Mouse (Mus musculus) heart, postnatal 36 days (tissue): ENCODE data around the gene Caskin1. TPM values are rescaled to one million over a fixed set of nuclear protein-coding genes. Genes with fewer than 3 reads are reported as not detected.

Experiments used
- DNase-seq, 2 experiments: peaks; one replicate each; pipeline ENCODE4 v3.0.0; 2021 to 2022
- intact Hi-C: fragments of 180-260 bp; cut with DNase I; formaldehyde crosslinking; loops from one replicate; pipeline ENCODE4 v1.15.1; 2025
- total RNA-seq, 2 experiments: library from RNA; stranded (reverse); gene quantifications; 2 replicates each; pipeline ENCODE4 v1.2.3; 2021

The Caskin1 gene
- total RNA-seq, 2 experiments from 2014 or later, result 0.11 to 0.14 TPM

DNA sequence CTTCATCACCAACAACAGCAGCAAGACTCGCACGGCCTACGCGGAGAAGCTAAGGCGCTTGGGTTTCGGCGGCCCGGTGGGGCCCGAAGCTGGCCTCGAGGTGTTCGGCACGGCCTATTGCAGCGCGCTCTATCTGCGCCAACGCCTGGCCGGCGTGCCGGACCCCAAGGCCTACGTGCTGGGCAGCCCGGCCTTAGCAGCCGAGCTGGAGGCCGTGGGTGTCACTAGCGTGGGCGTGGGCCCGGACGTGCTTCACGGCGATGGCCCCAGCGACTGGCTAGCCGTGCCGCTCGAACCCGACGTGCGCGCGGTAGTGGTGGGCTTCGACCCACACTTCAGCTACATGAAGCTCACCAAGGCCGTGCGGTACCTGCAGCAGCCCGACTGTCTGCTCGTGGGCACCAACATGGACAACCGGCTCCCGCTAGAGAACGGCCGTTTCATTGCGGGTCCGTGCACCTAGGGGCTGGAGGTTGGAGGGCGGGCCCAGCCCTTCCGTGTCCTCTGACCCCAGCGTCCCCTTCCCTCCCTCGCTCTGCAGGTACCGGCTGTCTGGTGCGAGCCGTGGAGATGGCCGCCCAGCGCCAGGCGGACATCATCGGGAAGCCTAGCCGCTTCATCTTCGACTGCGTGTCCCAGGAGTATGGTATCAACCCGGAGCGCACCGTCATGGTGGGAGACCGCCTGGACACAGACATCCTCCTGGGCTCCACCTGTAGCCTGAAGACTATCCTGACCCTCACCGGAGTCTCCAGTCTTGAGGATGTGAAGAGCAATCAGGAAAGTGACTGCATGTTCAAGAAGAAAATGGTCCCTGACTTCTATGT, 17.5 kb upstream of the Caskin1 start:
- DNase-seq, result peak in 1 of 2 experiments; percentile 41
- intact Hi-C loops, result no loop called here

- DNase-seq, result peak; percentile 49 to 55
- intact Hi-C loops, result no loop called here
These were observed 15.9 kb upstream of the Caskin1 start for GRCm38 (mm10) chr17:24472512-24472911.

- DNase-seq, result no peak
- intact Hi-C loops, result no loop called here
These were observed 14.7 kb upstream of the Caskin1 start, which contains the start of gene Bricd5 for GRCm38 (mm10) chr17:24473612-24474275. Gene Bricd5 (plus strand): TSS chr17:24473884.

DNA sequence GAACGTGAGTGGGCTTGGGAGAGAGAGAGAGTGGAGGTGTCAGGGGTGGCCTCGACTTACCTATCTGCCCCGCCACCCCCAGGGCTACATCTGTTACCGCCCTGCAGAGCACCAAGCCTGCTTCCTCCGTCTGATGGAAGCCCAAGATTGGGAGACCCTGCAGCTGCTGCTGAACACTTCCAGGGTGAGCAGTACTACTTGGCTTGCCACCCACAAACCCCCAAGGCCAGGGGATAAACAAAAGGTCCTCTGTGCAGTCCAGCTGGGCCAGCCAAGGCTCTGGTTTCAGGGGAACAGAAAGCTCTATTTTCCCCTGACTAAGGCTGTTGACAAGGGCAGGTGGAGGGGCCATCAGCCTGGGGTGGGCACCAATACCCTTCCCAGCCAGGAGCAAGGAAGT, 13.8 kb upstream of the Caskin1 start:
- DNase-seq, result no peak
- intact Hi-C loops, result no loop called here

DNA sequence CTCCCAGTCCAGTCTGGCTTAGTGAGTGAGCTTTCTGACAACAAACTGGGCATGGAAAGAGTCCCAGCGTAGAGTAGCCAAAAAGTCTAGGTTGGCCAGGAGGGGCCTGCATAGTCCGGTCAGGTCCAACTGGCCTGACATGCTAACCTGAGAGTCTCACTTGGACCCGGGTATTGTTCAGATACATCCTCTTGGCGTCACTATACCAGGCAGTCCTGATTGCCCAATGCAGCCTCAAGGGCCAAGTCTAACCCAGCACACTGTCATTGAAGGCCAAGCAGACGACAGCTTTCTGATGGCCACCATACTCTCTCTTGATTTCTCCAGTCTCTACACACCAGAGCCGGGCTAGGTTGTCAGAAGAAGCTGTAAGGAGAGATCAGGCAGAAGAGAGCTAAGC, 12.8 kb upstream of the Caskin1 start:
- intact Hi-C loops, result loop anchor here (5.0 kb wide), 1 partner anchor 192 kb away; the partner anchor contains the start of gene Zfp598
- DNase-seq, result no peak

GRCm38 (mm10) chr17:24476022-24476776, 12.2 kb upstream of the Caskin1 start:
- intact Hi-C loops, result loop anchor here (5.0 kb wide), 1 partner anchor 191 kb away; the partner anchor contains the start of gene Zfp598
- DNase-seq, result no peak

GRCm38 (mm10) chr17:24477053-24477984, 11.1 kb upstream of the Caskin1 start:
- intact Hi-C loops, result loop anchor here (5.0 kb wide), 1 partner anchor 190 kb away; the partner anchor contains the start of gene Zfp598

DNA sequence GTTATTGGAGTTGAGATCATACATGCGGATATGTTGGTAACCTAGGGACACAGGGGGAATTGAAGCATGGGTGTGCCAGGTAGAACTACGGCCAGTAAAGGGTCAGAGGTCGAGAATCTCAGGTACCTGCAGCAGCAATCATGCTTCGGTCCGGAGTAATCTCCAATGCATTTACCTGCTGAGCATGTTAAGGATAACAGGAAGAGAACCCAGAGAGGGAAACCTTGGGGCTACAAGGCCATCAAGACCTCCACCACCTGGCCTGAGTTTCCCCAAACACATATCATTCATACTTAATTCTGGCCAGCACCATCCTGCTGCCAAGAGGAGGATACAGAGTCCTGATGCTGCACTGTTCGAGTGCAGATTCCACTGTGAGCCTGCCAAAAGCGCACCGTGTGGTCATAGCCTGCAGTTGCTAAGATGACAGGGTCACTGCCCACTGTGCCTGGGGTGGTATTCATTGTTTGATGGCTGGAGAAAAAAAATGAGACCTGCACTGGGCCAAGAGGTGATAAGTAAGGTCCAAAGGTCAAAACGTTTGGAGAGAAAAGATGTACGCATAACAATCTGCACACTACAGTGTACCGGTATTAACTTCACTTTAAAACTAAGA, 10.3 kb upstream of the Caskin1 start:
- no peak for DNase-seq
- intact Hi-C loops, result loop anchor here (5.0 kb wide), 1 partner anchor 189 kb away; the partner anchor contains the start of gene Zfp598

More at GRCm38 (mm10) chr17:24477053-24477984, 11.1 kb upstream of the Caskin1 start:
- no peak for DNase-seq

DNA sequence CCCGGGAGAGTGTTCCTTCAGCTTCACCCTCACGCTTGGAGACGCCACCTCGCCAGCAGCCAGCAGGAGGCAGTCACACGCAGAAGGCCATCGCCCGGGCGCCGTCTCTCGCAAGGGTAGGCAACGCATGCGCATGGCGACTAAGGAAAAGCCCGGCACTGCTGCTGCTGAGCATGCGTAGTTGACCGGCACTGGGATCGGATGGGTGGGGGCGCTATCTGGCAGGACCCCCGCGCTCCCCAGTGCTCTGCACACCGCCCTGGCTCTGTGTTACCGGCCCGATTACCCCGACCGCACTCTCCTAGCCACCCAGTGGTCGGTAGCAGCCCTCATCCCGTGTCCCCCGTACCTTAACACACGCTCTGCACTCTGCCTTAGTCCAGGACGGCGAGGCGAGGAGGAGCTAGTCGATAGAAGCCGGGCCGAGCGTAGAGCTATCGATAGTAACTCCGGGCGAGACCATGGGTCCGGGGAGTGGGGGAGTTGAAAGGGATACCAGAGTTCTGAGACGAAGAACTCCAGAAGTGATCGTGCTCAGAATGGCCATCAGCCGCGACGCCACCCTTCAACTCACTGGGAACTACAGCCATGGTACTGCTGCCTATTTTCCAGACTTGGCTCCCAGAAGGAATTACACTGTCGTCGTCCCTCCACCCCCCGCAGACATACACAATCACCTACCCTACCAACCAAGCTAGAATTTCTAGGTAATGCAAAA, 9.6 kb upstream of the Caskin1 start, which contains the start of gene Mlst8:
TSS of gene Mlst8 (minus strand) at position 416 of the 718 bp plus-strand sequence.
- peak; percentile 97 to 99 for DNase-seq
- intact Hi-C loops, result loop anchor here (5.0 kb wide), 1 partner anchor 188 kb away; the partner anchor contains the start of gene Zfp598

DNA sequence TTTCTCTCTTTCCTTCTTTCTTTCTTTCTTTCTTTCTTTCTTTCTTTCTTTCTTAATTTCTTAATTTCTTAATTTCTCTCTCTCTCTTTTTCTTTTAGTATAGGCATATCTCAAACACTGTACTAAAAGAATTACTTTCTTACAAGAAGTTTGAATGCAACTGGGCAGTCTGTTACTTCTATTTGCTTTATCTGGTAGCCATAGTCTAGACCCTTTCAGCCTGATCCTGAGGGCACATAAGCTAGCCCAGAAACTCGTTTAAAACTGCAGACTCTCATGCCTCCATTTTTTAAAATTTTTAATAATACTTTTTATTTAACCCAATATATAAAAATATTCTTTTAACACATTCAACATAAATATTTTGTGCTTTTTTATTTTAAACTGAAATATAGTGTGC, 9.0 kb upstream of the Caskin1 start:
- intact Hi-C loops, result loop anchor here (5.0 kb wide), 1 partner anchor 188 kb away; the partner anchor contains the start of gene Zfp598
- no peak for DNase-seq

DNA sequence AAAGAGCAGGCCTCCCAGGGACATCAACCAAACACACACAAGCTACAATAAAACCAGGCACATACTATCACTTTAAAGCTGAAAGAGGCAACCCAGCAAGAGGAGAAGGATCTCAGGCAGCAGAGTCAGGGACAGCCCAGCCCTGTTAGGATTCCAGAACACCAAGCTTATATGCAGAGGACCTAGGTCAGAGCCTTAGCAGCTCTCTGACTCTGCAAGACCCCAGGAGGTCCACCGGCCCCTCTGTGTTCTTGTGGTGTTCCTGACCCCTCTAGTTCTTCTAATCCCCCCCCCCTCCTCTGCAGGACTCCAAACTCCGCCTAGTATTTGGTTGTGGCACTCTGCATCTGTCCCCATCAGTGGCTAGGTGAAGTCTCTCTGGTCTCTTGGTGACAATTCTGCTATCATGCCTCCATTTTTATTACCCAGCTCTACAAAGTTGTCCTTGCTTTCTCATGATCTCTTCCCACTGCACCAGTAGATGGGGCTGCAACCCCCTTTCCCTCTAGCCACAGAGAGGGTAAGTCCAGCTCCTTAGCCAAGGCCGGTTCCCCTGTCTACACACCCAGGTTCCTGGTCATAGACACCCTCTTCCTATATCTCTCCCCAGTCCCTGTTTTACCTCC, 8.1 kb upstream of the Caskin1 start:
- DNase-seq, result no peak
- intact Hi-C loops, result loop anchor here (1.0 kb wide), 1 partner anchor 41 kb away; no protein-coding TSS in a partner anchor

- no peak for DNase-seq
- intact Hi-C loops, result no loop called here
These were observed 7.2 kb upstream of the Caskin1 start for GRCm38 (mm10) chr17:24481027-24481815.

DNA sequence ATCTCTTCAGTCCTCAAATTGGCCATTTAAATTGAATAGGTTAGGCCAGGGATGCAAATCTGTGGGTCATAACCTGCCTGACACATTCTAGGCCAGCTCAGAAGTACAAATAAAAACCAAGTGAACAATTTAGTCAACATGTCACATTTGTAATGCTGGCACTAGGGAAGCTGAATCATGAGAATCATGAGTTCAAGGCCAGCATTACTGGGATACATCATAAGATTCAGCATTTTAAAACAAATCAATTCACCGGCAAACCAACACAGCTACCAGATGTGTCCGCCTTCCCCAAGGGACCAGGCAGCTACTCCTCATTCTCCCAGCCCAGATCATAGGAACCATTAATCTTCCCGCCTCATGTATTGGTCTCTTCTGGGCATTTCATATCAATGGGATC, 4.9 kb upstream of the Caskin1 start:
- intact Hi-C loops, result no loop called here

DNA sequence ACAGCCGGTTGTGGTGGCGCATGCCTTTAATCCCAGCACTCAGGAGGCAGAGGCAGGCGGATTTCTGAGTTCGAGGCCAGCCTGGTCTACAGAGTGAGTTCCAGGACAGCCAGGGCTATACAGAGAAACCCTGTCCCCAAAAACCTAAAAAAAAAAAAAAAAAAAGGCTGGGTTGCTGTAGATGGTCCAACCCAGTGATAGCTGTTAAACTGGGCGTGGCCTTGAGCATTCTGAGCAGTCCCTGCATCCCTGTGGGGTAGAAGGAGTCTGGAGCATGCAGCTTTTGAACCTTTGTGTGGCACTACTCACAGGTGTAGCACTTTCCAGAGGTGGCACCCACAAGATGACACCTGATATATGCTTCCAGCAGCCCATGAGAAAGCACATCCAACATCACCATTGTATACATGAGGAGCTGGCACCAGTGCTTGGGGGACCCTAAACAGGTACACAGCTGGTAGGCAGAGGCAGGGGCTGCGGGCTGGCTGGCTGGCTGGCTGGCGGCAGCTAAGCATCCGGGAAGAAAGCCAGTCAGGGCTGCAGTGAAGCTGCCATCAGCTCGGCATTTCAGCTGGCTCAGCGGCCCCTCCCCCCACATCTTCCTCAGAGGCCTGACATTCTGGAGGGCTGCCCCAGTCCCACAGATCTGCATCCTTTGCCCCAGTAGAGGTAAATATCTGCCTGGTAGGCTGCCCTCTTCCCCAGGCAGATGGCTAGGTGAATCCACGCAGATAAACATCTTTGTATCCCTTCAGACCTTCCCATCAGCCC, 3.1 kb upstream of the Caskin1 start:
- intact Hi-C loops, result no loop called here

More for the DNA sequence above, 4.9 kb upstream of the Caskin1 start:
- DNase-seq, result no peak

DNA sequence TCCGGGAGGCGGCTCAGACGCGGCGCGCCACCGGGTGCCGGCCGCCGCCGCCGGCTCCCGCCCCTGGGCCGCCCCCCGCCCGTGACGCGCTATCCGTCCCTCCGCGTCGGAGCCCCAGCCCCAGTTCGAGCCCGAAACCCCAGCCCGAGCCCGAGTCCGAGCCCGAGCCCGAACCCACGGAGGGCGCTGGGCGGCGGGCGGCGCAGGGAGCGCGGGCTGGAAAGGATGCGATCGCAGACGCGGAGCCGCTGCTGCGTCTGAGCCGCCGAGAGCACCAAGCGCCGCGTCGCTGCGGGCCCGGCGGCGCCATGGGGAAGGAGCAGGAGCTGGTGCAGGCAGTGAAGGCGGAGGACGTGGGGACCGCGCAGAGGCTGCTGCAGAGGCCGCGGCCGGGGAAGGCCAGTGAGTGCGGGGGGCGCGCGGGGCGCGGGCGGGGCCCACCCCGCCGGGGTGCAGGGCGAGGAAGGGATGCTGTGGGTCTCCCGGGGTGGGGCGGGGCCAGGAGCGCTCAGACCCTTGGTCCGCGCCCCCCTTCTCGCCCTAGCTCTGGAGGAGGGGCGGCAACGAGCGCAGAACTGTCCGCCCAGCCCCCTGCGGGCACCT, 362 bp downstream of the Caskin1 start:
- intact Hi-C loops, result no loop called here
- DNase-seq, result peak; percentile 32 to 36

More for the DNA sequence above, 3.1 kb upstream of the Caskin1 start:
- no peak for DNase-seq
